Mouse (Mus musculus): ENCODE measurements around the gene Mafb.

Mafb gene

DNA sequence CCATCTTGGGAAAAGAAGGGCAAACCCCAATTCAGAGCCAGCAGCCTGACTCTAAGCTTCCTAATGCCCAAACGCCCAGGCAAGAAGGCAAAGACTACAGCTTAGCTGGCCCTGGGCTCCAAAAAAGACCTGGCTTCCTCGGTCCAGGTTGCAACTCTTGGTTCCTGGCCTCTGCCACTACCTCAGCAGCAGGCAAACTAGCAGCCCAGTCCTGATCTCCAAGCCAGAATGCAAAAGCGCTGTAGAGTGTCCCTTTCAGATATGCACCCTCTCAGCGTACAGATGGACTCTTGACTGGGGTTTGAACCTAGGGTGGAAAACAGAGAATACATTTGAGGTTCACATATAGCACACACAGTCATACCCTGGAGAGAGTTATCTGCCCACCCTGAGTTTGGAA, 3.7 kb downstream of the Mafb start:
- DNase-seq (ENCODE audit: low spot score): peak; percentile 44

DNA sequence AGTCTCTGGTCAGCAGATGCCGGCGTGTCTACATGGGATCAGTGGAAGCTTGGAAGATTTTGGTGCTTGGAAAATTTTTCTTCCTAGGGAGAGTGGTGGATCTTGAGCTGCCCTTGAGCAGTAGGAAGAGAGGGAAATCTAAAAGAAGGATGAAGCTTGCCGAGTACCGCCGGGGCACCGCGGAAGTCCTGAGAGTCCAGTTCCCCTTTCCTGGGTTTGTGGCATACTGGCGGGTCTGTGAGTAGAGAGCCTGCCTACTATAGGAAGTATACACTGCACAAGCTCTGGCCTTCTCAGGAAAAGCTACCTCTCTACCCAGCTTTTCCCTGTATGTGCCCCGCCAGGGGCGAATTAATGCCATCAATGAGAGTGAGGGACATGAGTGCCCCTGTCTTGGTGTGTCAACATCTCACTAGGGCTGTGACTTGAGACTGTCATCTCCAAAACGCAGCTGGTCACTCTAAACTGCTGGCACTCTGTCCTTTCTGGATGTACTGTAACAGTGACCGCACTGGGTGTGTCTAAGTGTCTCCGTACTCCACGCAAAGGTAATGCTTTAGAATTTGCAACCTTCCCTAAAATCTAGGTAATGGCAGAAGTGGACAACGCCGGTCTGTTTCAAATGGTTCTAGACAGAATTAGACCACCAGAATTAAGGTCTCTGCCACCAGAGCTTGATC, 5.3 kb downstream of the Mafb start:
- peak; percentile 34 for DNase-seq (ENCODE audit: low spot score)

DNA sequence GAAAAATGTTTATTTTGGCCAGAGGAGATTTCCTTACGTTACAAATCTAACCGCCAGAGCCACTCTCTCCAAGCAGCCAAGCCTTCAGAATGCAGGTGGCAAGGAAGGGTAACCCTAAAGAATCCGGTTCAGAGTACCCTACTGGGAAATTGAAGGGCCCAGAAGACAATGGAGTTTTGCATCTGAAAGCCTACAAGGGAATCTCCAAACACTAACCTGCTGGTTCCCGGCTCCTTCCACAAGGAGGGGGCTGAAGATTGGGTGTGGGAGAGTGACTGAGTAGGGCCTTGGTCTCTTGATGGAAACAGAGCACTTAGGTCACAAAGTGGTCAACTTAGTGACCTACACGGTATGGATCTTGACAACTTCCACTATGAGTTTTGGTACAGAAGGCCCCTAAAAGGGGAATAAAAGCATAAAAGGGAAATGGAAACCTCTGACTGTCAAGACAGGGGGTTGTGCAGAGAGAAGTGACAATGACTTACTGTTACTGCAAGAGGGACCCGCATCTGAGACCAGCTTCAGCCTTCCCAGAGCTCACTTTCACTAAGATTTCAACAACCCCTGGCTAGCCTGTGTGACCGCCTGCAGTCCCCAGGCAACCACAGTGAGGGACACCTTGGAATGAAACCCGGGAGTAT, 6.5 kb downstream of the Mafb start:
- peak; percentile 32 for DNase-seq (ENCODE audit: low spot score)

GRCm38 (mm10) chr2:160358896-160359295, 8.0 kb downstream of the Mafb start:
- no peak for DNase-seq (ENCODE audit: low spot score)

GRCm38 (mm10) chr2:160357442-160357841, 9.4 kb downstream of the Mafb start:
- DNase-seq (ENCODE audit: low spot score): peak; percentile 32

- peak; percentile 65 for DNase-seq (ENCODE audit: low spot score)
Observed at GRCm38 (mm10) chr2:160356132-160356531, 10.7 kb downstream of the Mafb start.

DNA sequence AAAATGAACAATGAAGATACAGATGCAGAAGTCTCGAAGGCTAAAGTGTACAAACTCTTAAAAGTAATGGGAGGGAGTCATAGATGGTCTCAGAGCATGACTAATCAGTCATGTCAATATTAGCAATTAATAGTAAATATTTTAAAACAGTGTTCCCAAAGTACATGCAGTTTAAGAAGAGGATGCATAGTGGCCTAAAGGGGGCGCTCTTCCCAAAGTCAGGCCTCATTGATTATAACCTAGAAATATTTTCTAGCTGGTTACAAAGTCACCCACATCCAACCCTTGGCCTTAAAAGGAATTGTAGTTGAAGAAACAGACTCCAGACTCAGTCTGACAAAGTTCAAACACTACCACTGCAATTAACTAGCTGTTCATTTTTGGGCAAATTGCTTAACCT, 12.5 kb downstream of the Mafb start:
- no peak for DNase-seq (ENCODE audit: low spot score)

DNA sequence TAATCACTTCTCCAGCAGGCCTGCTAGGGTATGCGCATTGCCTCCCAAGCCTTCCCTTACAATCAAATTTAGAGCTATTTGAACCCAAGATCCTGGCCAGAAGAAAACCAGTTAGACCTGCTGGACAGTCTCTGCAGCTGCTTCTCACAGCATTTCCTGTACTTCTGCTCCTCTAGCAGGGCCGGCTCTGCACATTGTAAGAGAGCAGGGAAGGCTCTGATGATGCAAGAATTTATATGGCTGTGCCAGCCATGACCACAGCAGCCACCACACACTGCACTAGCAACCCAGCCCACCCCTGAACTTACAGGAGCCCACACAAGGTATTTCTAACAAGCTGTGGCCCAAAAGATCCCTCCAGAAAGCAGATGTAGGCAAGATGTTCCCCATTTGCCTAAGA, 13.3 kb downstream of the Mafb start:
- DNase-seq (ENCODE audit: low spot score): no peak

DNA sequence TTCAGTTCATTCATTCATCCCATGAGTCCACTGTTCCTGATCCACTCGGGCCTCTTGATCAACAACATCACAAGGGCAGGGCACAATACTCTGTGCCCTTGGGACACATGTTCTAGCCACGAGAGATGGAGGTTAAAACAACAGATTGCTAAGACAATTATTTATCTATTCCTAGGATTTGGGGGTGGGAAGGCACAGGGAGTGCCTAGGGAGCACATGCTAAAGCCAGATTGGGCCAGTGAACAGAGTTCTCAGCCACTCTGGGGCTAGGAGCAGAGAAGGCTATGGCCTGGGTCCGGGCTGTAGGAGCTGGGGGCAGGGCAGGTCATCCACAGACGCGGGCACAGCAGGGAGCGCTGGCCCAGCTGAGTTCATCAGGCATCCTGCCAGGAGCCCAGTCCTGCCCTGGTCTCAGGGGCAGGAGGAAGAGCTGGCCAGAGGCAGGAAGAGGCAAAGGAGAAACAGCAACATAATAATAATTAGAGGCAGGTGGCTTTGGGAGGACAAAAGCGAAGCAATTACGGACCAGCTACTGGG, 15.8 kb downstream of the Mafb start:
- DNase-seq (ENCODE audit: low spot score): no peak

GRCm38 (mm10) chr2:160349578-160349977, 17.3 kb downstream of the Mafb start:
- no peak for DNase-seq (ENCODE audit: low spot score)

DNA sequence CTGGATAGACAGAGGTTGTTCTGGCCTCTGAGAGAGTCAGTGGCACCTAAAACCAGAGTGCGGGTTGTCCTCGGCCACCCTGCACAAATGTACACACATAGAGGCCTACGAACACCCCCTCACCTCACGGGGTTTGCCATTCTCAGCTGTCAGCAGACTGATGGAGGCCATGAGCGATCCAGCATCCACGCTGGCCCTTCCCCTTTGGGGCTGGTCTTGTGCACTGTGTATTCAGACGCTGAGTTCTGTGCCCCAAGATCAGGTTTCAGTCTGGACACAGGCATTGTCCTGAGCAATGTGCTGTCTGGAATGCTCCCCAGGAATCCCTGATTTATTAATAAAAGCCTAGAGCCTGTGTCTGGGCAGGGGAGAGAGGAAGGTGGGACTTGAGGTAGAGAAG, 18.1 kb downstream of the Mafb start:
- peak; percentile 69 for DNase-seq (ENCODE audit: low spot score)

DNA sequence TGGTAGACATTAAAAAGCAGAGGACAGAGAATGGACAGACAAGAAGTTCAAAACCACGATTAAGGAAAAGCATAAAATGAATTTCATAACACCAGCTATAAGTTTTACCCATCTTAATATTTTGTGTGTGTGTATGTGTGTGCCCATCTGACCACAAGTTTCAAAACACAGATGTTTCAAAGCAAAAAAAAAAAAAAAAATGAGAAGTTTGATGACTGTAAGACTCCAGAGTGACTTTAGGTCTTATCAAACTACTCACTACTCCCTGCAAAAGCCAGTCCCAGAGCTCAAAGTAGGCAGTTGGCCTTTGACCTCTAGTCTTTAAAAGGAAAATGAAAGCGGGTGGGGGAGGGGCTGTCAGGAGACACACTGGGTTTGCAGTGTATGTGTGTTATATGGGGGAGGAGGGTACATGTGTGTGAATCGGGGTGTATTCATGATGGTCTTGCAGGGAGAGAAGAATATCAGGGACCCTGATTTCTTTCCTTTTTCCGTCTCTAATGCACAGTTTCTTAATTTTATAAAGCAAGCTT, 18.7 kb downstream of the Mafb start:
- peak; percentile 83 for DNase-seq (ENCODE audit: low spot score)

GRCm38 (mm10) chr2:160345644-160346043, 21.2 kb downstream of the Mafb start:
- DNase-seq (ENCODE audit: low spot score): no peak

DNA sequence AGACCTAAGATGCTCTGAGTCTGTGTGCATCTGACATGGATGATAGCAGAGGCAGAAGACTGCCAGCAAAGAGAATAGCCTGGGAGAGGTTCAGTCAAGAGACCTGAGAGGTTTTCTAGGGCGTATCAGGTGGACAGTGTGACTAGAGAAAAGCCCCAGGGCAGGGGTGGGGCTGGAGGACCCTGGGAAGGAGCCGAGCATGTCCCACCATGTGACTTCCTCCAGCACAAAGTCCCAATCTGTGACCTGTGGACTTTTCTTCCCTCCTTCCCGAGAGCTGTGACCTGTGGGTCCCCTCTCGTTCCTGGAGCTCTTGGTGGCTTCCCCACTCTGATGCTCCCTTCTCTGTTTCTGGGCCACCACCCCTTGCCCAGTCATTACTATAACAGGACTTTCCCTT, 26.7 kb downstream of the Mafb start:
- no peak for DNase-seq (ENCODE audit: low spot score)

DNA sequence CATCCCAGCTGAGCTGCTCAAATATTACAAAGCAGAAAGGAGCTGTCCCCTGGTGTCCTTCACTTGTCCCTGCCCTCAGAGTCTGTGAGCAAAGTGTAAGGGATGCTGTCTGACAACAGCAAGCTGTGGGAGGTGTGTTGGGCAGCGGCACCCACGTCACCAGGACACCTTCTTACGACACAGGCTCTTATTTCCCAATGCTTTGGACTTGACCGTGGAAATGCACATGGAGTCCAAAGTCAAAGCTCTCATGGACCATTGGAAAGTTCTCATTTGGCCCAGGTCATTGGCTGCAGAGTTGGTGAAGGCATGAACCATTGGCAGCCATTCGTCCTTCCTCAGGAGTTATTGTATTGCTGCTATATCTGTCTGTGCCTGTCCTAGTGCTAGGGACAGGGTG, 27.3 kb downstream of the Mafb start:
- no peak for DNase-seq (ENCODE audit: low spot score)

GRCm38 (mm10) chr2:160336053-160336452, 30.8 kb downstream of the Mafb start:
- no peak for DNase-seq (ENCODE audit: low spot score)

DNA sequence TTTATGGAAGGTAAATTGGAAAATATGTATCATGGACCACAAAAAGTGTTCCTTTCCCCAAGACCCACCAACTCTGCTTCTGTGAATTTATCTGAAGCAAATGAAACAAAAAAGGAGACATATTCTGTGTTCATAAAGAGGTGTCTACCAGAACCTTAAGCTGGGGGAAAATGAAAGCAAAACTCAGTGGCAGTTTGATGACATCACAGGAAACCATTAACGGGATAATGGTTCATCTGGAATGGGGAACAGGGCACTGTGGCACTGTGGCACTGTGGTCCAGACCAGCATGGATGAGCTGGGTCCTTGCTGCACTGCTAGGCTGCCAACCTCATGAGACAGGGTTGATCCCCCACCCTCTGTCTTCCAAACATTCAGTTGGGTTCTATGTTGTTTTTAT, 31.8 kb downstream of the Mafb start:
- no peak for DNase-seq (ENCODE audit: low spot score)

- DNase-seq (ENCODE audit: low spot score): no peak
Observed at GRCm38 (mm10) chr2:160334111-160334661, 32.7 kb downstream of the Mafb start, which contains the start of gene Gm826. Gene Gm826, minus strand, starts transcription at chr2:160334162.

- DNase-seq (ENCODE audit: low spot score): no peak
Observed at GRCm38 (mm10) chr2:160332516-160333325, 34.1 kb downstream of the Mafb start.

DNA sequence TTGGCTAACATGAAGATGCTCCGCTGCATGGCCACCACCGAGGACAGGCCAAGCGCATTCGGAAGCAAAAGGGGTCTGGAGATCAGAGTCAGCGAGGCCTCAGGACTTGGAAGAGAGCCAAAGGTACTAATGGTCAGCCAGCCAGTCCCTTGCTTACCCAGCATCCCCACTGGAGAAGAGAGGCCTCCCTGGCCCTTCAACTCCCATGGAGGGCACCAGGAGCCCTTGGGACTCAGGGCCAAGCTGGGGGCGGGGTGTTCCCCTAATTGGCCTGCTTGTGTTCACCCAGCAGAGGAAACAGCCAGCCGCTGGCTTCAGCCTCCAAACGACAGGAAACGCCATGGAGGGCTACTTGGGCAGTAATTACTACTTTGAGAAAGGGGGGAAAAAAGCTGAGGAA, 38.0 kb downstream of the Mafb start:
- no peak for DNase-seq (ENCODE audit: low spot score)

DNA sequence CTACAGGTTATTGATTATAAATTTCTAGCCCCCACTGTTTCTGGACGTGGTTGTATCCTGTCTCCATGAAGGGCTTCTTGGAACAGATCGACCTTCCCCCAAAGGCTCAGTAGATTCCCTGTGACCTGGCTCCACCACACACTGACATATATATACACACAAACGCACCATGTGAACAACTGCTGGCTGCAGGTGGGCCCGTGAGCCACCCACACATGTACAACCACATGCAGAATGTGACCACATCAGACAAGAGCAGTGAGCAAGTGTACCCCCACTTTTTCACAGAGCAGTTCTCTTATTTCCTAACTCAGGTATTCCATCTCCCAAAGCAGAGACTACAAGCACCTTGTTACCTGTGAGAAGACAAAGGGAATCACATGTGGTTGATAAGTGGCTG, 39.1 kb downstream of the Mafb start:
- no peak for DNase-seq (ENCODE audit: low spot score)

DNA sequence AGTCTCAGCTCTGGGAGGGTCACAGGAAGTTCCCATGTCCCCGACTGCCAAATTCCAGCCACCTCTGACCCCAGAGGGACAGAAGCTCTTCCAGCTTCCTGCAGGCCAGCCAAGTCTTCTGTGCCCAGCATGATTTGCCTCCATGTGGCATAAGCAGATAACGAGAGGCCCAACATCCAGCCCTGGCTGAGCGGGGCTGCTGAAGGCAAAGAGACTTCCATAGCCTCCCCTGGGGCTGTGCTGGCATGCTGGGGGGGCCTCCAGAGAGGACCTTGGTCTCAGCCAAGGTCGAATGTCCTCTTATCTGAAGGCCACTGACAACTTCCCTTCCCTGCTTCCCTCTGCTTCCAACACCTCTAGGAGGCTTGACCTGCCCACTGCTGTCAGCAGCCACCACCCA, 39.7 kb downstream of the Mafb start:
- DNase-seq (ENCODE audit: low spot score): no peak
